Mouse (Mus musculus) spleen, postnatal 10 days (tissue): ENCODE results near the gene Teddm2.
"Not testable (repeated sequence)": the region's sequence is repeated elsewhere in the genome, so short reads cannot be mapped to it uniquely, and the experiment has no call there.

Source experiments
- DNase-seq, 2 experiments: peaks; one replicate each; pipeline ENCODE4 v3.0.0; 2021 to 2022; ENCODE audit warnings: low spot score in 2 of 2

Gene Teddm2

DNA sequence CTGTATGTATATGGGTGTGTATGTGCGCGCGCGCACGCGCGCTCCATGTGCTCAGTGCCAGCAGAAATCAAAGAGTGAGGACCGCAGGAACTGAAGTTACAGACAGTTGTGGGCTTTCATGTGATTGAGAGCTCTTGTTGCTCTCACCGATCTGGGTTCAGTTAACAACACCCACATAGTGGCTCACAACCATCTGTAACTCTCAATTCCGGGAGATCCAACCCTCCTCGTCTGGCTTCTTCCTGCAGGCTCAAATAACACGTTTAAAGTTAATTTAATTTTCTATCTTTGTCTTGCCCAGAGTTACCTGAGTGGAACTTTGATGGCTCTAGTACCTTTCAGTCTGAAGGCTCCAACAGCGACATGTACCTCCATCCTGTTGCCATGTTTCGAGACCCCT lies 4.2 kb upstream of the Teddm2 start:
- no peak for DNase-seq

GRCm38 (mm10) chr1:153903006-153903405 lies 3.0 kb upstream of the Teddm2 start:
- DNase-seq: no peak

DNA sequence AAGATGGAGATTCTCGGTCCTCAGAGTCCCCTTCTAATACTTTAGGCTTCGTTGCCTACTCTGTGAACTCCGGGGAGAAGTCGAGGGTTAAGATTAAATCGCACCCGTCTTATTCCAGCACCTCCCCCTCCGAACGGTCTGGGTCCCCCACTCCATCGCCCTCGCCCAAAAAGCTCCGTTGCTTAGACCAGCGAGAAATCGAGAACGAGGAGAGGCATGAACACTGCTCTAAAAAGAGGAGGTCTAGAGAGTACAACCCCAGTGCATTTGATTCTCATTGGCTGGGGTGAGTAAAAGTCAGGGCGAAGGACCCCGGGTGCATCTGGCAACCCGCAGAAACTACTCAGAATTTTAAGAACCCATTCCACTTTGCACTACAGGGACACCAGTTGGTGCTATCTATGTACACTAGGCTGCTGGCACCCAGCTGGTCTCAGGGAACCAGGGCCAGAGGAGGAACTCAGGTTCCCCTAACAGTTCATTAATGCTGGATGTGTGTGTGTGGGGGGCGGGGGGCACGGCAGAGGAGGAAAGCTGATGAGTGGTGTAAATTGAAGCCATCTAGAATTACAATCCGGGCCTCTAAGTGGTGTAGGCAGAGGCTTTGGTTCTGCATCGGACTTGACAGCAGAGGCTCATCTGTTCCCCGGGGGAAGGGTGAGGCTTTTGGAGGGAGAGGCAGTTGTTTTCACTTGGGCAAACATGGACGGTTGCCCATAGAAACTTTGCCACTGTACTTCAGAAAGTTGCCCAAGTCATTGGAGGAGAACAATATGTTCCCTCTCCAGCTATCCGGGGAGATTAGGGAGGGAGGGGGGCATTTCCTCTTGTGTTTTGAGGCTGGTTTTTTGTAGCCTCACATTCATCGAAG lies 1.1 kb upstream of the Teddm2 start:
- peak; percentile 48 to 58 for DNase-seq

DNA sequence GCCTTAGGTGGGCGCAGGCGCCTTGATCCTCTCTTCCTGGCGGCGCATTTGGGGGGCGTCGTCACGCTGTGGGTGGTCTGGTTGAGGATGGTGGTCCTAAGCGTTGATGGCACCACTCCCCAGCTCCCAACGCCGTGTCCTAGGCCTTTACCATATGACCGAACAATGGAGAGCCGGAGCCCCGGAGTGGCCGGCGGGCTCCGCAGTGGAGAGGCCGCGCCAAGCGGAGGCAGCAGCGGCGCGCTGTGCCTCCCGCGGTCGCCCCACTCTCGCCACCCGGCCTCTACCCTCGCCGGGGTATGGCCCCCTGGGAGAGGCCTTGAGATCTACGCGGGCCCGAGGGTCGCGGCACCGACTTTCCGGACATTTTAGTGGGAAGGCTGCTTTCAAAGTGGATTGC lies 353 bp upstream of the Teddm2 start:
- peak; percentile 61 for DNase-seq

DNA sequence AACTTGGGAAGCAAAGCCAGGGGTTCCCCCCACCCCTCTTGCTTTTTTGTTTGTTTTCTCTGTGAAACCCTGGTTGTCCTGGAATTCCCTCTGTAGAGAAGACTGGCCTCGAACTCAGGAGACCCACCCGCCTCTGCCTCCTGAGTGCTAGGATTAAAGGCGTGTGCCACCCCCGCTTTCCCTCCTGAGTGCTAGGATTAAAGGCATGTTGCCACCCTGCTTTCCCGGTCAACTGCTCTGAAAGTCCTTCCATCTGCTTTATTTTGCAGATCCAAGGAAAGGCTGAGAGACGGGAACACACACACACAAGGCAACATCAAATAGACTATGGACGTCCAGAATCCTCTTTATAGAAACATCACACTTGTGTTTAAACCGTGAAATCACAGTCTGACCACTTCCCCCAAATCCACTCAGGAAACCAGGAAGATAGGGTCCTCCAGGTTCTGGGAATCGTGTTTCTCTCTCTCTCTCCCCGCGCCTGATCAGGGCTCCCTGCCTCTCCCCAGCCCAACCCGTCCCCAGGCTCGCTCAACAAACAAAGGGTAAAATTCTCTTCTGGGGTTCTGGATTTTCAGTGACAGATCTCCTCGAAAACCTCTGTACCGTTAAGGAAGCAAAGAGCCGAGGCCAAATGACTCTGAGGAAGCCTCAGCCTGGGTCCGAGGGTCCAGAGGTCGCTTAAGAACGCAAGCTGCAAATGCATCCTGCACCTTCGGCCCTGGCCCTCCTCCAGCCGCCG lies 868 bp downstream of the Teddm2 start:
- DNase-seq: no peak

- no peak for DNase-seq
Observed at GRCm38 (mm10) chr1:153897196-153897595, 2.8 kb downstream of the Teddm2 start.

- peak; percentile 56 to 76 for DNase-seq
Observed at GRCm38 (mm10) chr1:153894979-153895378, 5.0 kb downstream of the Teddm2 start.

- DNase-seq: no peak
Observed at GRCm38 (mm10) chr1:153894201-153894893, 5.7 kb downstream of the Teddm2 start.

DNA sequence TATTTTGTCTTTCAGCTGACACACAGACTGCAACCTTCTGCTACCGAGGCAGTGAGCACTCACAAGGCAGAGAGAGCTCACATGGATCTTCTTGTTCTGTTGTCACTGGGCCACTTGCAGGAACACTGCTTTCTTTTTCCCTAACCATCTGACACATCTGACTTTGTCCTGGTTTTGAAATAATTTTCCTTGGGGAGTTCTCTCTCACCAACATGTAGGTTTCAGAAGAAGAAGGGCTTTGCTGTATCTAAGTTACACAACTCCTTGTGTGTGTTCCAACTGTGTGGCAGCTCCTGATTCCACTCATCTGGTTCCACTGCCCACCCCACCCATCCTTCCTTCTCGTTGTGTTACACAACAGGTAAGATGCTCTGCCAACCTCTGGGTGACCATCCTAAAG lies 6.3 kb downstream of the Teddm2 start:
- DNase-seq: no peak

- no peak for DNase-seq
Observed at GRCm38 (mm10) chr1:153891442-153891841, 8.6 kb downstream of the Teddm2 start, which contains the start of gene Teddm1a. Gene Teddm1a (plus strand): TSS chr1:153891742.

DNA sequence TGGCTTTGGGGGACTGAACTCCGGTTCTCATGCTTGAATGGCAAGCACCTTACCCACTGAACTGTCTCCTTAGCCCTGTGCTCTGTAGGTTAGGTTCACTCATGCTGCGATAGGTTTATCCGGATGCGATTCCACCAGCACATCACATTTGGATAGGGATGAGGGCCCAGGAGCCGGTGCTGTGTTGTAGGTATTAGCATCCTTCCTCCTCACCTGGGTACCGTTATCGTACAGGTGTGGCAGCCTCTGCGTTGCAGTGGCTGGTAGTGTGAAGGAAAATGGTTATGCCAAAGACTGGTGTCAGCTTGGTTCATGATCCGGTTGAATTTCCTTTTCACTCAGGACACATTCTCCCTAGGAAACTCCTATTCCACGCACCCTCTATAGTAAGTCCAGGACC lies 9.9 kb downstream of the Teddm2 start:
- no peak for DNase-seq

DNA sequence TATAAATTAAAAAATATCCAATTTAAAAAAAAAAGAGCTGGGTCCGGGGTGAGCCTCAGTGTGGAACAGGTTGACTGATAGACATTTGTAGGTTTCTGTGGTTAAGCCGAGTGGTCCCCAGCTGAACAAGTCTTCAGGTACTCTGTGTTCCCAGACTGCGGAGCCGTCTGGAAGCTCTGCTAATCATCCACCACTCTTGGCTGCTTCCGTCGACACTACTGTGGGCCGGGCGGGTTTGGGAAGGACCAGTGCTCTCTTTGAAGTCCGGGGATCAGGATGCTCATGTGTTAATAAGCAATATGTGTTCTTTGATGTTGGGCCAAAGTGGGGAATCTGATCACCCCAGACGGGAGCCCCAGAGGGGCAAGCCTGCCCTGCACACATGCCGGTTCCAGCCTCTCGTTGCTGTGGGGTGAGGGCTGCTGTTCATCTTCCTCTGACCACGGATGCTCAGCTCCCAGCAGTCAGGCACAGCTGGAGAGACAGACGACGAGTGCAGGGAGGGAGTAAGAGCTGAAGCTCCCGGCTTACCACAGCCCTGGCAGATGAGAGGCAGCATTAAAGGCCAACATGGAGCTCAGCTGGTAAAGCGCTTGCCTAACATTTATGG lies 13.9 kb downstream of the Teddm2 start:
- no peak for DNase-seq

DNA sequence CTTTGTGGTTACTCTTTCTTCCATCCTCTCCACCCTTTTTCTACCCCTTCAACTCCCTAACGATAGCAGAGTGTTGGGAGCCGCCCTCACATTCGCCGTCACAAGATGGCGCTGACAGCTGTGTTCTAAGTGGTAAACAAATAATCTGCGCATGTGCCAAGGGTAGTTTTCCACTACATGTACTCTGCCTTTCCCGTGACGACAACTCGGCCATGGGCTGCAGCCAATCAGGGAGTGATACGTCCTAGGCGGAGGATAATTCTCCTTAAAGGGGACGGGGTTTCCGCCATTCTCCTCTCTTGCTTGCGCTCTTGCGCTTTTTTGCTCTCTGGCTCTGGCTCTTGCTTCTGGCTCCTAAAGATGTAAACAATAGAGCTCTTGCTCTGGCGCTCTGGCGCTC lies 19.6 kb downstream of the Teddm2 start:
- not testable (repeated sequence) for DNase-seq

- no peak for DNase-seq
Observed at GRCm38 (mm10) chr1:153874045-153874444, 26.0 kb downstream of the Teddm2 start, which contains the start of gene Teddm1b. Gene Teddm1b (plus strand): TSS chr1:153874345.

DNA sequence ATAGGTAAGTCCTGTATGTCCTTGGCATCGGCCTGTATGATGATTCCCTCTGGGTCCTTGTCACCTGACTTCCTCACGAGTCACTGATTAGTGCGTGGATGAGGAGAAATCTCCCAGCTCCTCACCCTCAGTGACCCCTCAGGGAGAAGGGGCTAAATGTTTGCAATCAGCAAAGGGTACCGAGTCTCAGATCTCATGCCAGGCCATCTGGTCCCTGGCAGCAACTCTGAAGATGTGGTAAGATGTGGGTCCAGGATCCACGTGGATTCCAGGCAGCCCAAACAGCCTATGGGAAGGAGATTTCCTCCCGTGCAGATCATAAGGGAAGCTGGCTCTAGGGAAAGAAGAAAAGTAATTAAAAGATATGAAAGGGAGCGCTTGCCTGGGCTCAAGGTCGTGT lies 44.1 kb downstream of the Teddm2 start:
- DNase-seq: no peak

DNA sequence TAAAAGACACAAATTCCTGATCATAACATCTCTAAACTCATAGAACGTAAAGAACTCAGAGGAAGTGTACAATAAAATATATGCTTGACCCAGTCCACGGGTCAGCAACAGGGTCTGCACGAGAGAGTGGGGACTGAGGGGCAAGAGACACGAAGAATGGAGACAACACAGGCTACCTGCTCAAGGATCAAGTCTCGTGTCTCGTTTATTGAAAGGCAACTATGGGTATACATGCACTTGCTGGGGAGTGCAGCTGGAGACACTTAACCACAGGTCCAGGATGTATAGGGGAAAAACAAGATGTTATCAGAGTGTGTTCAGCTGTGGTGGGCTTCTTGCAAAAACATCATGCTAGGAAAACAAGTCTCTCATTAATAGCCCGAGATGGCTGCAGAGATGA lies 47.3 kb downstream of the Teddm2 start:
- DNase-seq: not testable (repeated sequence)

- DNase-seq: no peak
Observed at GRCm38 (mm10) chr1:153846867-153847266, 53.2 kb downstream of the Teddm2 start.

DNA sequence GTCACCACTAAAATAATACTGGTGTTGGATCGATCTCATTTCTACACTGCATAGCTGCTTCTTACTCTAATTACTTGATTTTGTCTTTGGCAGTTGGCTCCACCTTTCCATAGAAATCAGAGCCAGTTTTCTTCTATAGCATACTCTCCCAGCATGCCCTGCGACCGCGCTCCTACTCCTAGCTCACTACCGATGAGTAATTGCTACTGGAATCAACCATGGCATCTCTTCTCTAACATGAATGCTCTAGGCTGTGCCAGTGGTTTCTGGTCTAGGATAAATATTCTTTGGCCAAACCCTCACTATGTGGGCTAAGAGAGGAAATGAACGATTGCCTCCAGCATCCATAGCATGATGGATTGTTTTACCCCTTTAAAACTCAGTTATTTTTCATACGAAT lies 53.6 kb downstream of the Teddm2 start:
- no peak for DNase-seq

GRCm38 (mm10) chr1:153844042-153844441 lies 56.0 kb downstream of the Teddm2 start, which contains the start of gene Rgsl1:
Gene Rgsl1 (minus strand): TSS chr1:153844142.
- DNase-seq: no peak

DNA sequence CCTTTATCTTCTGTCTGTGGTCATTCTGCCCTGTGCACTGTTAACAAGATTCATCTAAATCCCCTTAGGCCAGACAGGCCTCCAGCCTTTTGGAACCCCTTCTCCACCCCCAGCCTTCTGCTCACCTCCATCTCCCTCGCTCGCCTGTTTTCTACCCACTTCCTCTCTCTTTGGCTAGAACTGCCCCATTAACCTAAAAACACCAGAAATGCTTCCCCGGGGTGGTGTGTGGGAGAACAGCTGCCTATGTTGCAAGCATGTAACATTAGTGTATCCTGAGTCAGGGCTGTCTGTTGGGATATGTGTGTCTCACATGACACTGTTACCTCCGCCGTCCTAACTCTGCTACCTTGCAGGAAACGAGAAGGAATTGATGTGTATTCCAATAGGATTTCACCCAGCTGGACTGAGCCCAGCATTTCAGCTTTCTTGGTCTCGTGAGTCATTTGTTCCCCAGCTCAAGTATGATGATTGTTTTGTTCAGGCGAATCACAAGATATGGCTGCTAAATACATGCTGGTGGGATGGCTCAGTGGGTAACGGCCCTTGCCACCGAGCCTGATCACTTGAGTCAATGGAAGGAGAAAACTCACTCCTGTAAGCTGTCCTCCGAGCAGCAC lies 57.8 kb downstream of the Teddm2 start:
- no peak for DNase-seq

DNA sequence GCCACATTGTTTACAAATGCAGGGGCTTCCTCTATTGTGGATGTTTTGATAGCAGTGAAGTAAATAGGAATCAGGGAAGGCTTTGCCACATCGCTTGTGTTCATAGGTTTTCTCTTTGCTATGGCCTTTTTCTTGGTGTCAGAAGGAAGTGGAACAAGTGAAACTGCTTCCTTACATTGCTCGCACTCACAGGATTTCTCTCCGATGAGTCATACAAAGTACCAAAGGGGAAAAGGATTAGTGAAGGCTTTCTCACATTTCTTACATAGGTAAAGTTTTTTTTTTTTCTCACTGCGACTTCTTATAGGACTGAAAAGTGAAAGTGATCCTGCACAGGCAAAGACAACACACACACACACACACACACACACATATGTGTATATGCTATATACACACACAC lies 64.0 kb downstream of the Teddm2 start:
- no peak for DNase-seq
